Mouse (Mus musculus): ENCODE data around the gene Pex1.
A peak's percentile ranks its signal among the peaks of the same experiment; 100 is the strongest.

DNA sequence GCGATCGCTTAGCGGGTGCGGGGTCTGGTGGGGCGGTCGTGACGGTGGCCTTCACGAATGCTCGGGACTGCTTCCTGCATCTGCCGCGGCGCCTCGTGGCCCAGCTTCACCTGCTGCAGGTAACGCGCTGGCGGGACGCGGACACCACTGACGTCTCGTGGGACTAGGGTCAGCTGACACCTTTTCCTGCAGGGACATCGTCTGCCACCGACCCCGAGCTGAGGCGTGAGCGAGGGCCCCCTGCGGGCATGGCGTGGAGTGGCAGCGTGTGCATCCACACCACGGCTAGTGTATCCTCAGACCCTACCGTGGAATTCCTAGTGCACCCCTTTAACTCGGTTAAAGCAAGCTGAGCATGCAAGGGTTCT is 517 bp downstream of the Pex1 start, which contains the start of gene Rbm48:
- TF ChIP-seq EP300 (IDR thresholded peaks at IDR 0.05; ENCODE audit: low read depth) = no peak; the same call in 1 of the 2 replicates
- TF ChIP-seq CTCF (IDR thresholded peaks at IDR 0.05; ENCODE audit: low read depth) = peak; percentile 87

All from liver, embryonic 14.5 days (tissue).